Mouse (Mus musculus): ENCODE results near the gene Axl. TPM values are rescaled to one million over a fixed set of nuclear protein-coding genes. Genes with fewer than 3 reads are reported as not detected.

The Axl gene
- polyA plus RNA-seq, 1 experiment: 63.1 TPM

GRCm38 (mm10) chr7:25782744-25783143 is 5.8 kb downstream of the Axl start:
- Histone ChIP-seq H3K27ac (ENCODE audit: insufficient read depth, low read depth, low read length) (no peak overlapping the region), H3K4me3 (ENCODE audit: insufficient read depth, low read length) (no peak overlapping the region), H3K4me1 (ENCODE audit: control insufficient read depth, insufficient read depth, low read length) (peaks cover 19% of the 10 kb centered on the region)
- TF ChIP-seq CTCF (IDR thresholded peaks at IDR 0.05; ENCODE audit: low read depth, low read length): no peak
- TF ChIP-seq POLR2A (IDR thresholded peaks at IDR 0.05; ENCODE audit: borderline replicate concordance, low read depth, low read length): no peak

GRCm38 (mm10) chr7:25781937-25782610 is 6.4 kb downstream of the Axl start:
- no peak overlapping the region for H3K4me3 ChIP-seq (ENCODE audit: insufficient read depth, low read length)
- no peak overlapping the region for H3K27ac ChIP-seq (ENCODE audit: insufficient read depth, low read depth, low read length)
- TF ChIP-seq POLR2A (IDR thresholded peaks at IDR 0.05; ENCODE audit: borderline replicate concordance, low read depth, low read length) (no peak), CTCF (IDR thresholded peaks at IDR 0.05; ENCODE audit: low read depth, low read length) (no peak)
- H3K4me1 ChIP-seq (ENCODE audit: control insufficient read depth, insufficient read depth, low read length): peaks cover 15% of the 10 kb centered on the region

DNA sequence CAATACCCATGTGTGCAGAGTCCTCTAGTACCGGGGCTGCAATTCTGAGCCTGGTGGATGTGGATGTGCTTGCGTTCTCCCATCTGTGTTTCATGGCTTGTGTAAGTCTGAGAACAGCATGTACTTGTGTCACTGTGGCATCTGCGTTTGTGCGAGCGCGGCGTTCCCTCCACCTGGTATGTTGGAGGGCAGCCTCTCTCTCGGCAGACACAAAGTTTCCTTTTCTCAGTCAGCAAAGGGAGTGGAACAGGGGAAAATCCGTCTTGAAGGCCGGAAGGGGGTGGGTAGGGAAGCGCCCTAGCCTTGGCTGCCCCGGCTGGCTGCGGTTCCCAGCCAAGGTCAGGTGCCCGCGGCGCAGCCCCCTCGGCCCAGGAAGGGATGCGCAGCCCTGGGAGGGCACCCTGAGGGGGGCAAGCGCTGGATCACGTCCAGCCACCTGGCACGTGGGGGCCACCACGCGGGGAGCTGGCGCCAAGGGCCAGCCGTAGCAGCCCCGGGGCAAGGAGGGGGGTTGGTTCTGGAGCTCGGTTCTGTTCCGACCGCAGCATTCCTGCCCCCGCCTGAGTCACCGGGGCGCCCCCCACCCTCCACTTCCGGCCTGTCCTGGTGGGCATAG is 7.1 kb downstream of the Axl start:
- Histone ChIP-seq H3K27ac (ENCODE audit: insufficient read depth, low read depth, low read length) (no peak overlapping the region), H3K4me1 (ENCODE audit: control insufficient read depth, insufficient read depth, low read length) (peaks cover 15% of the 10 kb centered on the region), H3K4me3 (ENCODE audit: insufficient read depth, low read length) (no peak overlapping the region)
- TF ChIP-seq POLR2A (IDR thresholded peaks at IDR 0.05; ENCODE audit: borderline replicate concordance, low read depth, low read length): no peak
- no peak for TF ChIP-seq CTCF (IDR thresholded peaks at IDR 0.05; ENCODE audit: low read depth, low read length)

DNA sequence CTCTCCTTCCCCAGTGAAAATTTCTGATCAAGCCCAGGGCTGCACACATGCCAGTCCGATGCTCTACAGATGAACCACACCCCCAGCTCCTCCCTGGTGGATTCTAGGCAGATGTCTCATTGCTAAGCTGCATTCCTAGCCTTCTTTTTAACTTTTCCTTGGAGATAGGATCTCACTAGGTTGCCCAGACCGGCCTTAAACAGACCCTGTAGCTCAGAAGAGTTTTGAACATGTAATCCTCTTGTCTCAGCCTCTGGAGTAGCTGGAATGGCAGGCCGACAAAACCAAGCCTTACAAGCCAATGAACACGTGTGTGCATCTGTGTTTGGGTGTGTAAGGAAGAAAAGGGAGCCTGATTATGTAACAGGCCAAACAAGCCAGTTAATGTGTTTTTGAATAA is 7.8 kb downstream of the Axl start:
- H3K4me3 ChIP-seq (ENCODE audit: insufficient read depth, low read length): no peak overlapping the region
- H3K4me1 ChIP-seq (ENCODE audit: control insufficient read depth, insufficient read depth, low read length): peaks cover 22% of the 10 kb centered on the region
- no peak for TF ChIP-seq CTCF (IDR thresholded peaks at IDR 0.05; ENCODE audit: low read depth, low read length)
- TF ChIP-seq POLR2A (IDR thresholded peaks at IDR 0.05; ENCODE audit: borderline replicate concordance, low read depth, low read length): no peak
- no peak overlapping the region for H3K27ac ChIP-seq (ENCODE audit: insufficient read depth, low read depth, low read length)

- Histone ChIP-seq H3K4me3 (ENCODE audit: insufficient read depth, low read length) (no peak overlapping the region), H3K4me1 (ENCODE audit: control insufficient read depth, insufficient read depth, low read length) (peaks cover 21% of the 10 kb centered on the region), H3K27ac (ENCODE audit: insufficient read depth, low read depth, low read length) (no peak overlapping the region)
- TF ChIP-seq POLR2A (IDR thresholded peaks at IDR 0.05; ENCODE audit: borderline replicate concordance, low read depth, low read length) (no peak), CTCF (IDR thresholded peaks at IDR 0.05; ENCODE audit: low read depth, low read length) (no peak)
Measured at GRCm38 (mm10) chr7:25780021-25780420, 8.5 kb downstream of the Axl start.

DNA sequence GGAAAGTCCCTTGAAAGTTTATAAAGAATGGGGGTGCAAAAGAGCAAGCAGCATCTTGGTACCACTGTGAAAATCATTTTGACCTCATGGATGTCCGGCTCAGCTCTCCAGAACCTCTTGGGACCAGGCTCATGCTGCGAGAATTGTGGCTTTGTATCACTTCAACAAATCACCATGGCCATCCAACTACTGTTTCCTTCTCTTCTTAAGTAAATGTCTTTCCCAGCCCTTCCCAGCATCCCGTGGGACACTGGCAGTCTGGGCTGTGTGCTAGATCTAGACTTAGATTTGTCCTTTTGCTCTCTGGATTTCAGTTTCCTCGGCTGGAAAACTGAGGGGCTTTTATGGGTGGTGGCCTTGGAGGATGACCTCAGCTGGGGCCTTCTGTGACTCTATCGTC is 20.3 kb downstream of the Axl start:
- TF ChIP-seq POLR2A (IDR thresholded peaks at IDR 0.05; ENCODE audit: borderline replicate concordance, low read depth, low read length) (no peak), CTCF (IDR thresholded peaks at IDR 0.05; ENCODE audit: low read depth, low read length) (no peak)
- no peak overlapping the region for H3K4me3 ChIP-seq (ENCODE audit: insufficient read depth, low read length)

DNA sequence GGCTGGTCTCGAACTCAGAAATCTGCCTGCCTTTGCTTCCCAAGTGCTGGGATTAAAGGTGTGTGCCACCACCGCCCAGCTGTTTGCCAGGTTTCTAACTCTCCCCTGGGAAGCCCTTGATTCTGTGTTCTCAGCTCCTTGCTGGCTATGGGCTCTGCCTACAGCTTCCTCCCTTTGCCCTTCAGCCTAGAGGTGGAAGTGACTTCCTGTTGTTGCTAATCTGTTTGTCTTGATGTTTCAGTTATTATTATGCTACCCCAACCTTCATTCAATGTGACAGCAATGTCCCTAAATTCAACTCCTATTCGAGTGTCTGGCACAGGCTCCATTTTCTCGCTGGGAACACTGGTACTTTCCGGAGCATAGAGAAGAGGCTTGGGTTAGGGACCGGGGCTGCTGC is 22.4 kb downstream of the Axl start:
- Histone ChIP-seq H3K4me3 (ENCODE audit: insufficient read depth, low read length) (no peak overlapping the region), H3K27ac (ENCODE audit: insufficient read depth, low read depth, low read length) (peak overlapping the region; percentile 31), H3K4me1 (ENCODE audit: control insufficient read depth, insufficient read depth, low read length) (peaks cover 22% of the 10 kb centered on the region)
- TF ChIP-seq POLR2A (IDR thresholded peaks at IDR 0.05; ENCODE audit: borderline replicate concordance, low read depth, low read length) (no peak), CTCF (IDR thresholded peaks at IDR 0.05; ENCODE audit: low read depth, low read length) (no peak)

More for the DNA sequence above, 20.3 kb downstream of the Axl start:
- Histone ChIP-seq H3K4me1 (ENCODE audit: control insufficient read depth, insufficient read depth, low read length) (peaks cover 22% of the 10 kb centered on the region), H3K27ac (ENCODE audit: insufficient read depth, low read depth, low read length) (no peak overlapping the region)

DNA sequence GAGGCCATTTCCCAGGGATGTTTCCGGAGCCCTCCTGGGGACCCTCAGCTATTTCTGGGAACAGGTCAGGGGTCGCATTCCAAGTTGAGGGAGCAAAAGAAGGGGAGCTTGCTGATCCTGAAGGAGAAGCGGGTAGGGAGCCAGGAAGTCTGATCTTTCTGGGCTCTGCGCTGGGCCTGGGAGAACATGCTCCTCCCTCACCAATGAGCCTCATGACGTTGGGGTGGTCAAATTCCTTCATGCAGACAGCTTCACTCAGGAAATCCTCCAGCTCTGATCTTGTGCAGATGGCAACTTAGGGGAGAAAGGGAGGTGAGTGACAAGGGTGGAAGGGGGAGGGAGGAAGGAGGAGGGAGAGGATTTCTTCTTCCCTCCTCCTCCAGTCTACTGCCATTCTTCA is 24.3 kb downstream of the Axl start:
- Histone ChIP-seq H3K27ac (ENCODE audit: insufficient read depth, low read depth, low read length) (no peak overlapping the region), H3K4me3 (ENCODE audit: insufficient read depth, low read length) (no peak overlapping the region), H3K4me1 (ENCODE audit: control insufficient read depth, insufficient read depth, low read length) (peaks cover 22% of the 10 kb centered on the region)
- TF ChIP-seq CTCF (IDR thresholded peaks at IDR 0.05; ENCODE audit: low read depth, low read length): no peak
- no peak for TF ChIP-seq POLR2A (IDR thresholded peaks at IDR 0.05; ENCODE audit: borderline replicate concordance, low read depth, low read length)

GRCm38 (mm10) chr7:25763678-25764077 is 24.8 kb downstream of the Axl start:
- Histone ChIP-seq H3K4me1 (ENCODE audit: control insufficient read depth, insufficient read depth, low read length) (peaks cover 22% of the 10 kb centered on the region), H3K4me3 (ENCODE audit: insufficient read depth, low read length) (no peak overlapping the region), H3K27ac (ENCODE audit: insufficient read depth, low read depth, low read length) (no peak overlapping the region)
- TF ChIP-seq POLR2A (IDR thresholded peaks at IDR 0.05; ENCODE audit: borderline replicate concordance, low read depth, low read length) (no peak), CTCF (IDR thresholded peaks at IDR 0.05; ENCODE audit: low read depth, low read length) (no peak)

DNA sequence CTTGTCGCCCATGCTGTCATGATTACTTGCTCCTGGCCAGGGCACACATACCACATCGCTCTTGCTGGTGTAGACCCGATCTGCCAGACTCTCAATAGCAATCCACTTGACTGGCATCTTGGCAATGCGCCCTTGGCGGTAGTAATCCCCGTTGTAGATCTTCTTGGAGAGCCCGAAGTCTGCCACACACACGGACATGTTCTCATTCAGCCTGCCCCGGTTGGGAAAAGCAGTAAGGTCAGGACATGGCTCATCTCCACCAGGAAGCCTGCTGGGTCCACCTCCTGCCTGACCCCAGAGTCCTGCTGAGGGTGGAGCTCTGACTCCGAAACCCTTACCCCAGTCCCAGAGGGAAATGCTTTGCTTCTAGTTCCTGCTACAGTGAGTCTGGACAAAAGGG is 27.2 kb downstream of the Axl start:
- Histone ChIP-seq H3K4me1 (ENCODE audit: control insufficient read depth, insufficient read depth, low read length) (peaks cover 18% of the 10 kb centered on the region), H3K4me3 (ENCODE audit: insufficient read depth, low read length) (no peak overlapping the region), H3K27ac (ENCODE audit: insufficient read depth, low read depth, low read length) (no peak overlapping the region)
- no peak for TF ChIP-seq POLR2A (IDR thresholded peaks at IDR 0.05; ENCODE audit: borderline replicate concordance, low read depth, low read length)

All from bone marrow macrophage, adult 2 months (primary cell).